Mouse (Mus musculus) skeletal muscle tissue, adult 2 months (tissue): ENCODE data around the gene Il11ra1.
"Not testable (repeated sequence)": the region's sequence is repeated elsewhere in the genome, so short reads cannot be mapped to it uniquely, and the experiment has no call there.

Experiments used
- DNase-seq: peaks from one replicate; pipeline ENCODE4 v3.0.0-alpha.2; 2012; ENCODE audit warnings: low read depth, low spot score

Gene Il11ra1

DNA sequence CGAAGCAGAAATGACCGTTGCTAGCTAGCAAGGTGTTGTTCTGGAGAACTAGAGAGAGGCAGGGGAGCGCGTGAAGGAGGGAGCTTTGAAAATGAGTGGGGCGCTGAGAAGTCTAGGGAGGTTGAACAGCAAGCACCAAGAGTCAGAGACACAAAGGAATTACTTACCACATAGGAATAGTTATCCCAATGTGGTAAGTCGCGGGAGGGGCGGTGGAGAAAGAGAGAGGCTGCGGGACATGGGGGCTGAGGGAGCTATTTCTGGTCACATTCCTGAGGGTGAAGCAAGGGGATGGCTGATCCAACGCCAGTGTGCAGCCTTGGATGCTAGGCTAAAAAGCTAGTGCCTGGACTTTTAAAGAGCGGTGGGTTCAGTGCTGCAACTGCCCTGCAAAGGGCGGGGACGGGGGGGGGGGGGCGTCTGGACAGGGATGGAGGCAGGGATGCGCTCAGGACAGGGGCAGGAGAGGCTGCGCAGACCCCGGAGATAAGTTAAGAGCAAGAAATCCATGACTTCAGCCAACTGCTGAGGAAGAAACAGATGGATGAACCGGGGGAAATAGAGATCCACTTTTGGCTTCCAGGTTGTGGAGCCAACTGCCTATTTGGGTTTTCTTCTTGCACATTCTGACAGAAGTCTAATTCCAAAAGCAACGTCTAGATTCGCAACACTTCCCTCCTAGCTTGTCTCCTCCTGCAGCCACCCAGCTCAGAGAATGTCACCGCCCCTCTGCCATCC lies 82.1 kb downstream of the Il11ra1 start:
- not testable (repeated sequence) for DNase-seq

DNA sequence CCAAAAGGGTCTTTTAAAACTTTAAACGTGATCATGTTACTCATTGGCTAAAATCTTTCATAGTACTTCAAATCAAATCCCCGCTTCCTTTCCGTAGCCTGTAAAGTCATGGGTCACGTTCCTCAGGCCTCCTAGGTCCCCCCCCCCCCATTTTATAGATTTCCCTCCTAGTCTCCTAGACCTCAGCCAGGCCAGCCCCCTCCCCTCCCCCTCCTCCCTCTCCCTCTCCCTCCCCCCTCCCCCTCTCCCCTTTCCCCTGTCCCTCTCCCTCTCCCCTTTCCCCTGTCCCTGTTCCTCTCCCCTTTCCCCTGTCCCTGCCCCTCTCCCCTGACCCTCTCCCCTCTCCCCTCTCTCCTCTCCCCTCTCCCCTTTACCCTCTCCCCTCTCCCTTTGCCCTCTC lies 82.9 kb downstream of the Il11ra1 start:
- DNase-seq, result not testable (repeated sequence)

DNA sequence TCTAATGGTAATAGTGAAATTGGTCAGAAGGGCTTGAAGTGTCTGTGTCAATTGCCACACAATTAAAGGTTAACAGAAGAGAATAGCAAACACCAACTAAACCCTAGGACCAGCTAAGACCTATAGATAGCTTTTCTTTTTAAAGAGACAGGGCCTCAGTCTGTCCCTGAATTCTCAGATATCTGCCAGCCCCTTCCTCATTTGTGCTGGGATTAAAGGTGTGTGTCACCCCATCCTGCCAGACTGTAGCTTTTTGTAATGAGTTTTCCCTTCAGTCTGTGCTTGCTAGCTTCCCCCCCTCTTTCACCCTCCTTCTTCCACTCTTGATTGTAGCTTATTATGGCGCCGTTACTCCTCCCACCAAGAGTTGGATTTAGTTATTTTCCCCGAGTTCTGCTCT lies 83.4 kb downstream of the Il11ra1 start:
- DNase-seq, result not testable (repeated sequence)
